Mouse (Mus musculus) thymus, postnatal 0 days (tissue): ENCODE data around the gene 4930447F04Rik. TPM values are rescaled to one million over a fixed set of nuclear protein-coding genes. Genes with fewer than 3 reads are reported as not detected.

Experiments used
- DNase-seq: peaks from one replicate; pipeline ENCODE4 v3.0.0-alpha.2; 2015; ENCODE audit warnings: low spot score
- polyA plus RNA-seq: library from polyadenylated mRNA; unstranded; fragments of >200 nt; fragmentation: Nextera tagmentation; extraction: Ambion mirVana; gene quantifications from 2 replicates; pipeline ENCODE4 v1.2.1, GENCODE M21; 2015

The 4930447F04Rik gene
- not detected in 2 replicates for polyA plus RNA-seq

DNA sequence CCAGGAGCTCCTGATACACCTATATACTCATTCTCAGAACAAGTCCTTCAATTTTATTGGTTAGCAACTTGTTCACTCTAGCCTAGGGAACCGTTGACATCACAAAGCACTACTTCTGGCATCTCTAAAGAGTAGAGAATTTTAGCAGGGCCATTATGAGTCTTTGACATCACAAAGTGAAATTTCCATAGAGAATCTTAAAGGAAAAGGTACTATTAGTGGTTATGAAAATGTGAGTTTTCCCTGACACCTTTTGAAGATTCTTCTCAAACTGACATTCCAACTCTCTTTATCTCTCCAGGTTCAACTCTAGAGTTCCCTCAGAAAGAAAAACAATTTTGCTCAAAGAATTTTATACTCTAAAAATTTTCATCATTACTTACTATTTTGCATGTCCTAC is at the start of gene 4930447F04Rik:
Gene 4930447F04Rik, minus strand, starts transcription at position 101 of the 400 bp plus-strand sequence.
- DNase-seq: no peak
